Mouse (Mus musculus) MEL (cell line): ENCODE measurements around the gene Gm20388. TPM values are rescaled to one million over a fixed set of nuclear protein-coding genes. Genes with fewer than 3 reads are reported as not detected.
"Not testable (repeated sequence)": the region's sequence is repeated elsewhere in the genome, so short reads cannot be mapped to it uniquely, and the experiment has no call there.

Experiments used
- DNase-seq: peaks from one replicate; pipeline ENCODE4 v3.0.0; 2011; ENCODE audit warnings: low read depth, low spot score
- H3K27ac ChIP-seq: 2 replicates; pipeline ENCODE4 v1.5.1; 2012; ENCODE audit warnings: low read depth, mild to moderate bottlenecking, control low read depth, low read length, moderate library complexity; ENCODE audit not compliant: control insufficient read depth
- H3K27me3 ChIP-seq, 2 experiments: fragments of 150-350 bp in 1 of 2; sonication (generic) in 1 of 2; 2 replicates each; pipeline ENCODE4 v1.6.1; 2012; ENCODE audit warnings: low read length in 2 of 2, mild to moderate bottlenecking in 2 of 2, improper control_type of control experiment in 1 of 2, moderate library complexity in 1 of 2; ENCODE audit not compliant: insufficient read depth in 2 of 2, control insufficient read depth in 1 of 2
- H3K36me3 ChIP-seq, 2 experiments: 2 replicates each; pipeline ENCODE4 v1.6.1; 2012 to 2014; ENCODE audit warnings: low read length in 2 of 2, improper control_type of control experiment in 1 of 2, inconsistent platforms in 1 of 2, mild to moderate bottlenecking in 1 of 2; ENCODE audit not compliant: insufficient read depth in 2 of 2, control insufficient read depth in 1 of 2
- H3K4me1 ChIP-seq, 2 experiments: fragments of 150-350 bp in 1 of 2; sonication (generic) in 1 of 2; 2 replicates each; pipeline ENCODE4 v1.6.1; 2012; ENCODE audit warnings: low read length in 2 of 2, improper control_type of control experiment in 1 of 2, mild to moderate bottlenecking in 1 of 2; ENCODE audit not compliant: insufficient read depth in 2 of 2, control insufficient read depth in 1 of 2
- H3K4me3 ChIP-seq, 2 experiments: fragments of 150-350 bp in 1 of 2; sonication (generic) in 1 of 2; 2 replicates each; pipeline ENCODE4 v1.5.1; 2012; ENCODE audit warnings: low read depth in 2 of 2, low read length in 2 of 2, mild to moderate bottlenecking in 2 of 2, moderate library complexity in 2 of 2, control low read depth in 1 of 2, improper control_type of control experiment in 1 of 2; ENCODE audit not compliant: control insufficient read depth in 1 of 2, insufficient read depth in 1 of 2
- H3K79me2 ChIP-seq: 2 replicates; pipeline ENCODE4 v1.6.1; 2012; ENCODE audit warnings: mild to moderate bottlenecking, low read length, moderate library complexity; ENCODE audit not compliant: control insufficient read depth, poor library complexity, insufficient read depth
- H3K9ac ChIP-seq: 2 replicates; pipeline ENCODE4 v1.6.1; 2012; ENCODE audit warnings: low read depth, mild to moderate bottlenecking, control low read depth, low read length, moderate library complexity; ENCODE audit not compliant: control insufficient read depth, poor library complexity, severe bottlenecking
- H3K9me3 ChIP-seq: fragments of 150-350 bp; sonication (generic); replicated peaks from 2 replicates; pipeline ENCODE4 v1.6.1; 2012; ENCODE audit warnings: mild to moderate bottlenecking, low read length, improper control_type of control experiment, moderate library complexity; ENCODE audit not compliant: insufficient read depth
- CHD1 ChIP-seq: IDR thresholded peaks from 2 replicates; pipeline ENCODE4 v1.6.1; 2012; ENCODE audit warnings: low read depth, mild to moderate bottlenecking, inconsistent platforms, low read length, improper control_type of control experiment
- CTCF ChIP-seq, 3 experiments: IDR thresholded peaks in 2 of 3; conservative IDR thresholded peaks in 1 of 3; 2 replicates each; pipeline ENCODE4 v1.5.1; 2011 to 2012; ENCODE audit warnings: low read length in 3 of 3, low read depth in 2 of 3, mild to moderate bottlenecking in 2 of 3, improper control_type of control experiment in 1 of 3, inconsistent platforms in 1 of 3, mixed read lengths in 1 of 3, moderate library complexity in 1 of 3; ENCODE audit not compliant: control insufficient read depth in 1 of 3, insufficient read depth in 1 of 3, poor library complexity in 1 of 3, severe bottlenecking in 1 of 3
- EP300 ChIP-seq, 2 experiments: IDR thresholded peaks; 2 replicates each; pipeline ENCODE4 v1.6.1; 2011; ENCODE audit warnings: improper control_type of control experiment in 2 of 2, low read length in 2 of 2, low read depth in 1 of 2, mild to moderate bottlenecking in 1 of 2
- ETS1 ChIP-seq: IDR thresholded peaks from 2 replicates; pipeline ENCODE4 v1.6.1; 2012; ENCODE audit warnings: low read depth, mild to moderate bottlenecking, inconsistent platforms, low read length, improper control_type of control experiment, moderate library complexity
- GATA1 ChIP-seq: IDR thresholded peaks from 2 replicates; pipeline ENCODE4 v1.6.1; 2011; ENCODE audit warnings: low read depth, low read length, improper control_type of control experiment
- JUND ChIP-seq: IDR thresholded peaks from 2 replicates; pipeline ENCODE4 v1.6.1; 2011; ENCODE audit warnings: low read depth, mild to moderate bottlenecking, improper control_type of control experiment, low read length
- MAX ChIP-seq: IDR thresholded peaks from 2 replicates; pipeline ENCODE4 v1.6.1; 2011; ENCODE audit warnings: low read length, improper control_type of control experiment
- MXI1 ChIP-seq: IDR thresholded peaks from 2 replicates; pipeline ENCODE4 v1.6.1; 2011; ENCODE audit warnings: mild to moderate bottlenecking, low read depth, low read length, improper control_type of control experiment
- MYB ChIP-seq: IDR thresholded peaks from 2 replicates; pipeline ENCODE4 v1.6.1; 2011; ENCODE audit warnings: mild to moderate bottlenecking, low read depth, low read length, improper control_type of control experiment
- MYC ChIP-seq: IDR thresholded peaks from 2 replicates; pipeline ENCODE4 v1.6.1; 2011; ENCODE audit warnings: low read depth, mild to moderate bottlenecking, low read length, improper control_type of control experiment, moderate library complexity
- NRF1 ChIP-seq: IDR thresholded peaks from 2 replicates; pipeline ENCODE4 v1.6.1; 2014; ENCODE audit warnings: low read depth, mild to moderate bottlenecking, inconsistent platforms, low read length, improper control_type of control experiment, moderate library complexity; ENCODE audit not compliant: poor library complexity, insufficient read depth, severe bottlenecking
- RAD21 ChIP-seq: IDR thresholded peaks from 2 replicates; pipeline ENCODE4 v1.6.1; 2011; ENCODE audit warnings: mild to moderate bottlenecking, low read depth, low read length, improper control_type of control experiment
- RCOR1 ChIP-seq: IDR thresholded peaks from 2 replicates; pipeline ENCODE4 v1.6.1; 2012; ENCODE audit warnings: low read depth, mild to moderate bottlenecking, inconsistent platforms, low read length, improper control_type of control experiment
- SIN3A ChIP-seq: IDR thresholded peaks from 2 replicates; pipeline ENCODE4 v1.6.1; 2012; ENCODE audit warnings: low read length, improper control_type of control experiment, inconsistent platforms
- SMC3 ChIP-seq: IDR thresholded peaks from 2 replicates; pipeline ENCODE4 v1.6.1; 2011; ENCODE audit warnings: low read depth, low read length, improper control_type of control experiment
- TAL1 ChIP-seq: IDR thresholded peaks from 2 replicates; pipeline ENCODE4 v1.6.1; 2012; ENCODE audit warnings: mild to moderate bottlenecking, inconsistent platforms, low read length, moderate library complexity, mixed read lengths
- TBP ChIP-seq: IDR thresholded peaks from 2 replicates; pipeline ENCODE4 v1.8.0; 2011; ENCODE audit warnings: low read depth, low read length, improper control_type of control experiment
- USF2 ChIP-seq, 2 experiments: IDR thresholded peaks; 2 replicates each; pipeline ENCODE4 v1.6.1; 2011 to 2012; ENCODE audit warnings: improper control_type of control experiment in 2 of 2, low read length in 2 of 2, borderline replicate concordance in 1 of 2, inconsistent platforms in 1 of 2, low read depth in 1 of 2, mild to moderate bottlenecking in 1 of 2; ENCODE audit not compliant: insufficient read depth in 1 of 2
- ZNF384 ChIP-seq: IDR thresholded peaks from 2 replicates; pipeline ENCODE4 v1.6.1; 2012; ENCODE audit warnings: low read depth, mild to moderate bottlenecking, inconsistent platforms, low read length, improper control_type of control experiment
- polyA plus RNA-seq, 2 experiments: library from polyadenylated mRNA; stranded (reverse) in 1 of 2; unstranded in 1 of 2; fragments of >175 nt in 1 of 2; fragments of >200 nt in 1 of 2; gene quantifications; 2 replicates each; pipeline versions ENCODE4 v1.2.1 to v1.2.4; 2012; ENCODE audit warnings: low replicate concordance in 2 of 2, low read depth in 1 of 2; ENCODE audit not compliant: insufficient read length in 2 of 2, insufficient read depth in 1 of 2, missing spikeins in 1 of 2
- total RNA-seq: library from RNA; depleted of rRNA; stranded (reverse); fragments of 300-350 nt; gene quantifications from 2 replicates; pipeline ENCODE4 v1.2.3, GENCODE M21; 2012

Gene Gm20388
- total and polyA plus RNA-seq, 3 experiments, result 11.1 to 17.8 TPM; not detected in 1

- Histone ChIP-seq H3K4me1 (peaks cover 9 to 18% of the 10 kb centered on the region in 2 experiments), H3K27ac (no peak overlapping the region), H3K4me3 (no peak overlapping the region), H3K9me3 (no peaks in the 10 kb centered on the region), H3K36me3 (peaks cover 4 to 27% of the 10 kb centered on the region in 2 experiments; a peak in 3 of 4 replicates), H3K79me2 (peaks cover 68% of the 10 kb centered on the region), H3K9ac (no peak overlapping the region), H3K27me3 (no peaks in the 10 kb centered on the region)
- no peak for TF ChIP-seq MXI1
- no peak for TF ChIP-seq RAD21
- TF ChIP-seq USF2 (IDR thresholded peaks at IDR 0.05; ENCODE audit: borderline replicate concordance in 1 of 2, insufficient read depth in 1 of 2, low read depth in 1 of 2, low read length in 2 of 2), result no peak
- TF ChIP-seq MYB, result no peak
- TF ChIP-seq NRF1, result no peak
- TF ChIP-seq ZNF384, result no peak
- no peak for TF ChIP-seq EP300 (IDR thresholded peaks at IDR 0.05; ENCODE audit: low read depth in 1 of 2, low read length in 2 of 2)
- TF ChIP-seq ETS1, result no peak
- TF ChIP-seq GATA1, result no peak
- no peak for TF ChIP-seq MAX
- TF ChIP-seq RCOR1, result no peak
- no peak for TF ChIP-seq SIN3A
- TF ChIP-seq CHD1, result no peak
- TF ChIP-seq TBP, result no peak
- no peak for TF ChIP-seq TAL1
- TF ChIP-seq CTCF (IDR thresholded peaks at IDR 0.05 in 2 of 3, conservative IDR thresholded peaks at IDR 0.05 in 1 of 3; ENCODE audit: control insufficient read depth in 1 of 3, insufficient read depth in 1 of 3, low read depth in 2 of 3, low read length in 3 of 3, poor library complexity in 1 of 3, severe bottlenecking in 1 of 3), result no peak
- no peak for TF ChIP-seq MYC
- TF ChIP-seq SMC3, result no peak
- no peak for TF ChIP-seq JUND
- DNase-seq, result no peak
Measured at GRCm38 (mm10) chr8:123808671-123809070, 3898.0 kb downstream of the Gm20388 start.

DNA sequence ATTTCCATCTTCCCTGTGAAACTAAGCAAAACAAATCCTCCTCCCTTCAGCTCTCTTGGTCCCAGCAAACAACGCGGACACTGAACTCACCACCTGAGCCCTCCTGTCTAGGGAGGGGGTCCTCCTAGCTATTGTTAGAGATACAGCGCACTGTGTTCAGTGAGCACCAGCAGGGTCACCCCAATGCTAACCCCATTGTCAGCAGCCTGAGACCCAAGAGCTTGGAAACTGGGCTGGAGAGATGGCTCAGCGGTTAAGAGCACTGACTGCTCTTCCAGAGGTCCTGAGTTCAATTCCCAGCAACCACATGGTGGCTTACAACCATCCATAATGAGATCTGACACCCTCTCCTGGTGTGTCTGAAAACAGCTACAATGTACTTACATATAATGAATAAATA is 3898.7 kb downstream of the Gm20388 start:
- peaks cover 5 to 12% of the 10 kb centered on the region in 2 experiments; a peak in 3 of 4 replicates for H3K4me1 ChIP-seq
- peak; percentile 85 for TF ChIP-seq TBP
- TF ChIP-seq, all 39 proteins: peak for 1; not testable (repeated sequence) for 38

More for the DNA sequence above, 3898.7 kb downstream of the Gm20388 start:
- peaks cover 4 to 21% of the 10 kb centered on the region in 2 experiments; a peak in 3 of 4 replicates for H3K36me3 ChIP-seq
- not testable (repeated sequence) for DNase-seq, H3K4me3 ChIP-seq, H3K9me3 ChIP-seq, H3K9ac ChIP-seq, H3K27ac ChIP-seq, H3K27me3 ChIP-seq
- H3K79me2 ChIP-seq, result peaks cover 68% of the 10 kb centered on the region
